Mouse (Mus musculus) midbrain, embryonic 10.5 days (tissue): ENCODE data around the gene Mtmr2. TPM values are rescaled to one million over a fixed set of nuclear protein-coding genes. Genes with fewer than 3 reads are reported as not detected.

Experiments used
- DNase-seq: peaks from one replicate; pipeline ENCODE4 v3.0.0-alpha.2; 2017; ENCODE audit warnings: low spot score
- H3K27ac ChIP-seq: fragments of 300-500 bp; sonication (generic); replicated peaks from 2 replicates; pipeline ENCODE4 v1.5.1; 2016; ENCODE audit warnings: mild to moderate bottlenecking
- H3K27me3 ChIP-seq: fragments of 300-500 bp; sonication (generic); 2 replicates; pipeline ENCODE4 v1.6.1; 2016; ENCODE audit warnings: low read depth, mild to moderate bottlenecking; ENCODE audit not compliant: poor library complexity, severe bottlenecking
- H3K36me3 ChIP-seq: fragments of 300-500 bp; sonication (generic); 2 replicates; pipeline ENCODE4 v1.6.1; 2016; ENCODE audit warnings: mild to moderate bottlenecking, moderate library complexity
- H3K4me1 ChIP-seq: fragments of 300-500 bp; sonication (generic); 2 replicates; pipeline ENCODE4 v1.6.1; 2016
- H3K4me3 ChIP-seq: fragments of 300-500 bp; sonication (generic); 2 replicates; pipeline ENCODE4 v1.5.1; 2016; ENCODE audit warnings: mild to moderate bottlenecking, moderate library complexity
- H3K9me3 ChIP-seq: fragments of 300-500 bp; sonication (generic); replicated peaks from 2 replicates; pipeline ENCODE4 v1.6.1; 2016; ENCODE audit warnings: mild to moderate bottlenecking
- WGBS: fragments of 180-500 bp; shearing (Covaris S2); methylation state at CpG from one replicate; pipeline ENCODE4 v1.1.7; 2016; 5-methylcytosine and 5-hydroxymethylcytosine counted together
- polyA plus RNA-seq: library from polyadenylated mRNA; unstranded; fragments of >200 nt; fragmentation: Nextera tagmentation; extraction: Ambion mirVana; gene quantifications from 2 replicates; pipeline ENCODE4 v1.2.1, GENCODE M21; 2016

Mtmr2 gene
- polyA plus RNA-seq, 1 experiment from 2014 or later: 78.1 TPM

DNA sequence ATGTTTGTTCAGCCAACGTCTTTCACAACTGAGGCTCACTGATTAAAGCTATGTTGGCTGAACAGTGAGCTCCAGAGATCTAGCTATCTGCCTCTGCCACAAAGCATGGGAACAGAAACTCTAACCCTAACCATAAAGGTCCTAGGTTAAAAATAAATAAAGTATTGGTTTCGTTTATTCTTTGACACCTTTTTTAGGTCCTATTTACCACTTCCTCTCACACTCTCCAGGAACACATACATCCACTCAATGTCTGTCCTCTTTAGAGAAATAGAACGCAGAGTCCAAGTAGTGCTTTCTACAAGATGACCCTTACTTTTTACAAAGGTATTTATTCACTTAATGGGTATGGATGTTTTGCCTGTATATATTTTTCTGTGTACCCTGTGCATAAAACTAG is 72.6 kb downstream of the Mtmr2 start:
- no peaks in the 10 kb centered on the region for H3K9me3 ChIP-seq
- 98% methylated on average over 3 of the region's 3 CpGs for WGBS
- H3K36me3 ChIP-seq: peaks cover 85% of the 10 kb centered on the region
- no peak overlapping the region for H3K4me3 ChIP-seq
- H3K27me3 ChIP-seq: no peaks in the 10 kb centered on the region
- H3K4me1 ChIP-seq: peaks cover 19% of the 10 kb centered on the region
- no peak for DNase-seq
- no peak overlapping the region for H3K27ac ChIP-seq

DNA sequence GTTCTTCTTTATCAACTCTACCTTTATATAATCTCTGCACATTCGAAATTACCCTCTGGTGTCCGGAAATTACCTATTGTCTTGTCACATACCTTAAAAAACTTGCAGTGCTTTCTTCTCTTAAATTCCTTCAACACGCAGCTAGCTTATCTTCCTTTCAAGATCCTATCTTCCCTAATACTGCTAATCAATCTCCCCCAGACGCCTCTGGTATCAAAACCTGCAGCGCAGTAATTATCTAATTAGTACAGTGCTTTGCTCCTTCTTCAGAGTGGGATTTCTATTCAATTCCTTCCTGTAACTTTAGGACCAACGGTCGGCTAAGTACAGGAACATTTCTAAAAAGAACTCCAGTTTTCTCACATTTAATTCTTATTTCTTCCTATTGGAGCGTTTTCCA is 77.7 kb downstream of the Mtmr2 start:
- no peak for DNase-seq
- WGBS: 12% methylated on average over 8 of the region's 8 CpGs
- Histone ChIP-seq H3K9me3 (no peaks in the 10 kb centered on the region), H3K36me3 (peaks cover 49% of the 10 kb centered on the region), H3K4me1 (peaks cover 32% of the 10 kb centered on the region), H3K27ac (peak overlapping the region; percentile 99), H3K27me3 (no peaks in the 10 kb centered on the region), H3K4me3 (peak overlapping the region; percentile 85)

DNA sequence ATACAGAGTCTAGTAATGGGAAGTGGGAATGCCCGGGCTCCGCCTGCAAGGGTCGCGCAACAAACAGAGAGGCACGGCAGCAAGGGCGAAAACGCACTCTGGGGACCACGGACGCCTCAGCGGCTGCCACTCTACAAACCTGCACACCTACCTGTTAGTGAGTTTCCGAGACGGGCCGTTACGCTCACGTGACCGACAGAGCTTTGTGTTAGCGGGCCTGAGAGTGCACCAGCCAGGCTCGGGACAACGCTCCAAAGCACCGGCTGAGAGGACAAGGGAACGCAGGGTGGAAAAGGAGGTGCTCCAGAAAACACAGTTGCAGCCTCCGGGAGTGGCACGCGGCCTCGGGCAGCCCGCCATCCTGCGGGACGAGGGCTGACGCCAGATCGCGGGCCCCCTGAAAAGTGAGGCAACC is 78.2 kb downstream of the Mtmr2 start:
- H3K27me3 ChIP-seq: no peaks in the 10 kb centered on the region
- peak overlapping the region; percentile 85 for H3K4me3 ChIP-seq
- WGBS: under 1% methylated on average over 31 of the region's 31 CpGs
- H3K9me3 ChIP-seq: no peaks in the 10 kb centered on the region
- H3K4me1 ChIP-seq: peaks cover 32% of the 10 kb centered on the region
- peaks cover 49% of the 10 kb centered on the region for H3K36me3 ChIP-seq
- peak; percentile 81 for DNase-seq
- H3K27ac ChIP-seq: peak overlapping the region; percentile 99

DNA sequence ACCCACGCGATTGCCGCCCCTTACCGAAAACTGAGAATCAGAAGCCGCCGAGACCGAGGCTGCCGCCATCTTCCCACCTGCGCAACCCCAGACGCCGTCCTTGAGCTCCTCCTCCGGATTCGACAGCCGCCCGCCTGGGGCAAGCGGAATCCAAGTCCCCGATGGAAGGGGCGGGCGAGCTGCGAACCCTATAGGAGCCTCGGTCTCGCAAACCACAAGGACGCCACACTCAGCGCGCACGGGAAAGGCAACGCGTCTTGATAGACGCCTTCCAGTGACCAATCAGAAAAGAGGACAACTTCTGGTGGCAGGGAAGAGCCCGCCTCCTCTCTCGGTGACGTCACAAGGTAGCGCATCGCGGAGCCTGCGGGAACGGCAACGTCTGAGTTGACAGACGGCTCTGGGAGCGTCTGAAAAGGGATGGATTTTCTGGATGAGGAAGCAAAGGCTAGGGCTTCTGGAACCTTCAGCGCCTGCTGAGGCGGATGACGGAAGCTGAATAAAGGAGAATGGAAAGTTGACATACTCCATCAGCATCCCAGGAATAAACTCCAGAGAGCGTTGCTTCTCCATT is 78.7 kb downstream of the Mtmr2 start, which contains the start of gene Cep57:
TSS of gene Cep57 (minus strand) at position 276 of the 574 bp plus-strand sequence.
- DNase-seq: peak; percentile 95
- Histone ChIP-seq H3K4me1 (peaks cover 32% of the 10 kb centered on the region), H3K27ac (peak within 1 kb of the TSS; percentile 99), H3K27me3 (no peaks in the 10 kb centered on the region), H3K4me3 (peak within 1 kb of the TSS; percentile 85), H3K9me3 (no peaks in the 10 kb centered on the region), H3K36me3 (peaks cover 49% of the 10 kb centered on the region)
- WGBS: 0% methylated on average over 44 of the region's 44 CpGs

DNA sequence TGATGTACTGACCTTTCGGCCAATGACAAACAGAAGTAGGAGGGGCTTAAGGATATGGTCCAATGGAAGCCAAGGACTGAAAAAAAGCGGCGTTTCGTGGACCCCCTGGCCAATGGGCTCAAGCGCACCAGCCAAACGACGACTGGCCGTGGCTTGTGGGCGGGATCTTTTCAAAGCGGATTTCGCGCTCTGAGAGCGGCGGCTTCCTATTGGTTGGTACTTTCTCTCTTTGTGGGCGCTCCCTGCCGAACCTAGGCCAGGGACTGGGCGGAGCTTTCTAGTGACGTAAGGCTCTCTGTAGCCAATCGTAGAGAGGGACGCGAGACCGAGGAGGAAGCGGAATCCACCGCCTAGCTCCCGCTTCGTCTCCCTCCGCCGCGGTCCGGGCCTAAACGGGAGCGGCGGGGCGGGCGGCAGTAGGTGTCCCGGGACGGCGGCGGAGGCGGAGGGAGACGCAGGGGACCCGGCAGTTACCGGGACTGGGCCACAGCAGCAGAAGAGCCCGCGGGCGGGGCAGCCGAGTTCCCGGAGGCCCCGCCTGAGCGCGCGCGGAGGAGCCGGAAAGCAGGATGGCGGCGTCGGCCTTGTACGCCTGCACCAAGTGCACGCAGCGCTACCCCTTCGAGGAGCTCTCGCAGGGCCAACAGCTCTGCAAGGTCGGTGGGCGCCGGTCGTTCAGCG is 79.3 kb downstream of the Mtmr2 start, which contains the start of gene Fam76b:
TSS of gene Fam76b (plus strand) at position 311 of the 681 bp plus-strand sequence.
- no peaks in the 10 kb centered on the region for H3K27me3 ChIP-seq
- under 1% methylated on average over 67 of the region's 67 CpGs for WGBS
- H3K4me3 ChIP-seq: peak within 1 kb of the TSS; percentile 85
- peak within 1 kb of the TSS; percentile 99 for H3K27ac ChIP-seq
- no peaks in the 10 kb centered on the region for H3K9me3 ChIP-seq
- H3K36me3 ChIP-seq: peaks cover 49% of the 10 kb centered on the region
- DNase-seq: peak; percentile 99
- peaks cover 32% of the 10 kb centered on the region for H3K4me1 ChIP-seq

DNA sequence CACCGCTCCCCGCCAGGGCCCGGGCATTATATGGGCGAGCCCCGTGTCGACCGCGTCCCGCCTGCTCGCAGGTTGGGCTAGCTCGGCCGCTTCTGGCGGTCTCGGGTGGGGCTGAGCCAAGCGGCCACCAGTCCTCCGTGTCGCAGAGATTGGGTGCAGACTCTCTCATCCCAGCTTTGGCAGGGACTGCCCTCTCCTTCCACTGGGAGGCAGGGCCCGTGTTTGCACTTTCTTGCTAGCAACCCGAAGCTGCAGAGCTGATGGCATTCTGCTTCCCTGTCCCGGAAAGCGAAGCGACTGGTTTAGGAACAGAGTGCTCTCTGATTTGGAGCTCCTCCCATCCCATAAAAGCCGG is 79.9 kb downstream of the Mtmr2 start:
- DNase-seq: no peak
- no peaks in the 10 kb centered on the region for H3K27me3 ChIP-seq
- H3K4me1 ChIP-seq: peaks cover 32% of the 10 kb centered on the region
- WGBS: under 1% methylated on average over 23 of the region's 23 CpGs
- H3K27ac ChIP-seq: peak overlapping the region; percentile 99
- H3K36me3 ChIP-seq: peaks cover 49% of the 10 kb centered on the region
- H3K4me3 ChIP-seq: peak overlapping the region; percentile 85
- no peaks in the 10 kb centered on the region for H3K9me3 ChIP-seq

DNA sequence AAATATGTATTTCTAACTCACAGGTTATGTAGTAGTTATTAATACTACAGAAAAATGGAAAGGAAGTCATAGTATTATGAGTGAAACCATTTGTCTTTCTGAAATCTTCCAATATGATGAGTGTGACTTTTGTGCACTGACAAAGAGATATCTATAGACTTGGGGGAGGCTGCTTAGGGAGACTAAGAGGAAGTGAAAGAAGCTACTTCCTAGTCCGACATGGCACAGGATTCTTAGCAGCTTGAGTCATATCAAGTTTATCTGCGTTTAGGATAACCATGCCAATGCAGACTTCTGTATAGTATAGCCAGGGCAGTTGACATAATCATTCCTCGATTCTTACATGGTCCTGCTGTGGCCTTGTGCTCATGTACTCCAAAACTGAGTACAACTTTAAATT is 87.0 kb downstream of the Mtmr2 start:
- no peaks in the 10 kb centered on the region for H3K9me3 ChIP-seq
- no peak overlapping the region for H3K4me3 ChIP-seq
- peaks cover 100% of the 10 kb centered on the region for H3K36me3 ChIP-seq
- WGBS: 90% methylated on average over 3 of the region's 3 CpGs
- DNase-seq: no peak
- no peak overlapping the region for H3K27ac ChIP-seq
- no peaks in the 10 kb centered on the region for H3K27me3 ChIP-seq
- H3K4me1 ChIP-seq: no peaks in the 10 kb centered on the region

DNA sequence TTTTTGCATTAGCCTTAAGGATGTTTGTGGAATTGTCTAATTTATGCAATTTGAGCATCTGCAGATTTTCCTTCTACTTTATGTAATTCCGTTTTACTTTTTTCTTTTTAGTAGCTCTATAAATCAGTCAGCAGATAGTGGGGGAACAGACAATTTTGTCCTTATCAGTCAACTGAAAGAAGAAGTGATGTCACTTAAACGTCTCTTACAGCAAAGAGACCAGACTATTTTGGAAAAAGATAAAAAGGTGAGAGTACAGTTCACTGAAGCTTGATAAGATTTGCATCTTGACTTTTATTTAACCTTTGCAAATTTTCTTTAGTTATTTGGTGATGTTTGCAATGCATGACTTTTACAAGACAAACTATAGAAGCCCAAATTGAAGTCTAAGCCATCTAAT is 88.5 kb downstream of the Mtmr2 start:
- DNase-seq: no peak
- H3K27me3 ChIP-seq: no peaks in the 10 kb centered on the region
- no peaks in the 10 kb centered on the region for H3K4me1 ChIP-seq
- WGBS: 86% methylated on average over 2 of the region's 2 CpGs
- H3K4me3 ChIP-seq: no peak overlapping the region
- no peaks in the 10 kb centered on the region for H3K9me3 ChIP-seq
- no peak overlapping the region for H3K27ac ChIP-seq
- peaks cover 100% of the 10 kb centered on the region for H3K36me3 ChIP-seq

DNA sequence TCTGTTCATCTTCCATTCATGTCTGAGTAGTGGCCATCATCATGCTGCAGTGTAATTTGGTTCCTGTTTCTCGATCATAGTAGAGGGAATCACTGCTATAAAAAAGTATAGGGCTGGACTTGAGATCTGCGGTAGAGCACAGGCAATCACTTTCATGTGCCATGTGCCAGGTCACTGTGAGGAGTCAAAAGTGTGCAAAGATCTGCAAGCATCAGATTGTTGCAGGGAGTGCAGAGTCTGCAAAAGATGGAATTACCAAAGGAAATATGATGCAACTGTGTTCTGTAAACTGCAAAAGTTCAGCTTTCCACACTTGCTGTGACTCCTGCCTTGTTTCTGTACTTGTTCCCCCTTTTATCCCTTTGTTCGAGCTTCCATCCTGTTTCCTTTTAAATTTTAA is 99.4 kb downstream of the Mtmr2 start:
- 93% methylated on average over 3 of the region's 3 CpGs for WGBS
- H3K9me3 ChIP-seq: no peaks in the 10 kb centered on the region
- peaks cover 37% of the 10 kb centered on the region for H3K36me3 ChIP-seq
- H3K27ac ChIP-seq: no peak overlapping the region
- H3K4me1 ChIP-seq: no peaks in the 10 kb centered on the region
- no peak for DNase-seq
- no peak overlapping the region for H3K4me3 ChIP-seq
- H3K27me3 ChIP-seq: no peaks in the 10 kb centered on the region

DNA sequence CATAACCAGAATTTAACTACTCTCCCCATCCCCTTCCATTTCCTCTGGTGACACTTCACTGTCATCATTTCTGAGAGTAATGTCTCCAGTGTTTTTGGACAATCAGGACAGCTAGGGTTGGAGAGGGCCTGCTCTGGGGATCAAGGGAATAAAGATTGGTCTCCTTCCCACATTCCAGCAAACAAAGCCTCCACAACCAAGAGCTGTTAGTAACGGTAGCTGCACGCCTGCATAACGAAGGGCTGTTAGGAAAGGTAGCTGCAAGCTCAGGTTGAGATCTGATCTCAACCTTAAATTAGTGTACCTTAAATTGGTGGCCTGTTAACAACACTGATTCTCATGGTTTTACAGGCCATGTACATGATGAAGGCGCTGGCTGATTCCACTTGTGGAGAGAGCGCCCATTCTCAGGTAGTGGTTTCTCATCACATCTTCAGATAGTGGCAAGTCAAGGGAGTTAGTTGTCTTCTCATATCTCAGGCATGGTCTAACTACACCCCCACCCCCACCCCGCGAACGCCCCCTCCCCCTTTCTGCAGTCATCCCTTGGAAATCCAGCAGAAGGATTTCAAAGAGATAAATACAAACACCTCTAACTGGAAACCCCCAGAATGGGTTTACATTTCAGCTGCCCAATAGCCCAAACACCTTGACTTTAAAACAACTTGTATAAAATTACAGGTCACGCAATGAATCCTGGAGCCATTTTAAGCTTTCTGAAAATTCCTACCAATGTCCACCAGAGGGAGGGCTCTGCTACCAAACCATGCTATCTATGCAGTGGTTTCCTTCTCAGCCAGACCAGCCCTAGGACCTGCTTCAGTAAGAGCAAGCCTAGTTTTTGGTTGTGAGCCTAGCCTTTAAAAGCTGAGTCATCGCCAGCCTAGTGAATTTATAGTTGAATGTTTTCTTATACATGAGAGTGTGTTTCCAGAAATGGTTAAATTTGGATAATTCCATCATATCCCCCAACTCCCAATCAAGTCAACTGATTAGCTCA is 100.6 kb downstream of the Mtmr2 start:
- DNase-seq: no peak
- H3K9me3 ChIP-seq: no peaks in the 10 kb centered on the region
- 81% methylated on average over 10 of the region's 10 CpGs for WGBS
- H3K4me3 ChIP-seq: no peak overlapping the region
- H3K36me3 ChIP-seq: peaks cover 25% of the 10 kb centered on the region
- H3K27me3 ChIP-seq: no peaks in the 10 kb centered on the region
- H3K27ac ChIP-seq: no peak overlapping the region
- H3K4me1 ChIP-seq: no peaks in the 10 kb centered on the region

DNA sequence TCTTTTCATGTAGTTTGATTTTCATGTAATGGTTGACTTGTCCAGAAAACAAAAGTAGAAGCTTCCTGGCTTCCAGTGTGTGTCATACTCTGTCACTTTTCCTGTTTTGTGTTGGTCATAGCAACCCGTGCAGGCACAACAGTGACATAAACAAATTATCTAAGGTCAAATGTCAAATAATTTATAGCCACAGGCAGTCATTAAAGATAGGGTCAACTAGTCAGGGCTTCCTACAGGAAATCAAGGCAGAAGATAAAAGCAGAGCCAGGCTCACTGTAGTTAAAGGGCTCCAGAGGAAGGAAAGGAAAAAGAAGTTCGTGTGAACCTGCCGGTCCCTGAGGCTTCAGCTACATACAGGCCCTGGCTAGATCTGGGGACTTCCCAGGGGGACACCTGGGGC is 105.7 kb downstream of the Mtmr2 start:
- Histone ChIP-seq H3K27me3 (no peaks in the 10 kb centered on the region), H3K4me3 (no peak overlapping the region), H3K9me3 (no peaks in the 10 kb centered on the region), H3K4me1 (no peaks in the 10 kb centered on the region), H3K27ac (no peak overlapping the region), H3K36me3 (no peaks in the 10 kb centered on the region)
- no peak for DNase-seq
- WGBS: 86% methylated on average over 3 of the region's 3 CpGs
